Mouse (Mus musculus) lung, embryonic 16.5 days (tissue): Measurements from ENCODE around the gene Txnip. TPM values are rescaled to one million over a fixed set of nuclear protein-coding genes. Genes with fewer than 3 reads are reported as not detected.

Experiments
- ATAC-seq: fragments of 200-750 bp; cut with Nextera tagmentation; 2 replicates; pipeline ENCODE4 v1.8.0; 2017; ENCODE audit warnings: low read depth, mild to moderate bottlenecking, moderate library complexity
- H3K27ac ChIP-seq: fragments of 300-500 bp; sonication (generic); 2 replicates; pipeline ENCODE4 v1.5.1; 2014; ENCODE audit warnings: mild to moderate bottlenecking, control low read depth, low read length
- H3K27me3 ChIP-seq: fragments of 300-500 bp; sonication (generic); 2 replicates; pipeline ENCODE4 v1.6.1; 2014; ENCODE audit warnings: low read depth, low read length, mixed read lengths; ENCODE audit not compliant: control insufficient read depth, insufficient read depth
- H3K36me3 ChIP-seq: fragments of 300-500 bp; sonication (generic); 2 replicates; pipeline ENCODE4 v1.6.1; 2014; ENCODE audit warnings: low read length; ENCODE audit not compliant: control insufficient read depth, insufficient read depth
- H3K4me1 ChIP-seq: fragments of 300-500 bp; sonication (generic); replicated peaks from 2 replicates; pipeline ENCODE4 v1.6.1; 2014; ENCODE audit warnings: low read length, mixed read lengths; ENCODE audit not compliant: control insufficient read depth, insufficient read depth
- H3K4me2 ChIP-seq: fragments of 300-500 bp; sonication (generic); 2 replicates; pipeline ENCODE4 v1.6.1; 2014; ENCODE audit warnings: low read depth, low read length, control low read depth
- H3K4me3 ChIP-seq: fragments of 300-500 bp; sonication (generic); 2 replicates; pipeline ENCODE4 v1.5.1; 2014; ENCODE audit warnings: mild to moderate bottlenecking, low read length, control low read depth
- H3K9ac ChIP-seq: fragments of 300-500 bp; sonication (generic); 2 replicates; pipeline ENCODE4 v1.6.1; 2014; ENCODE audit warnings: low read length, control low read depth
- H3K9me3 ChIP-seq: fragments of 300-500 bp; sonication (generic); 2 replicates; pipeline ENCODE4 v1.6.1; 2016; ENCODE audit warnings: low read length; ENCODE audit not compliant: control insufficient read depth
- WGBS: fragments of 180-500 bp; shearing (Covaris S2); extraction: QIAGEN DNeasy Blood & Tissue Kit; methylation state at CpG from one replicate; pipeline ENCODE4 v1.1.7; 2014; 5-methylcytosine and 5-hydroxymethylcytosine counted together
- polyA plus RNA-seq: library from polyadenylated mRNA; unstranded; fragments of >200 nt; fragmentation: Nextera tagmentation; extraction: Ambion mirVana; gene quantifications from 2 replicates; pipeline ENCODE4 v1.2.1, GENCODE M21; 2015

The Txnip gene
- polyA plus RNA-seq, 1 experiment from 2014 or later = 184 TPM

- H3K4me1 ChIP-seq = peaks cover 42% of the 10 kb centered on the region
- H3K4me3 ChIP-seq = peak overlapping the region; percentile 88
- ATAC-seq = no peak
- no peaks in the 10 kb centered on the region for H3K9me3 ChIP-seq
- H3K27me3 ChIP-seq = no peaks in the 10 kb centered on the region
- peak overlapping the region; percentile 57 for H3K4me2 ChIP-seq
- 2% methylated on average over 22 of the region's 22 CpGs for WGBS
- H3K36me3 ChIP-seq = peaks cover 19% of the 10 kb centered on the region; the same call in 1 of the 2 replicates
- H3K27ac ChIP-seq = peak overlapping the region; percentile 91
- H3K9ac ChIP-seq = peak overlapping the region; percentile 71
These were observed 814 bp upstream of the Txnip start for GRCm38 (mm10) chr3:96556651-96557635.

- Histone ChIP-seq H3K9me3 (no peaks in the 10 kb centered on the region), H3K36me3 (peaks cover 19% of the 10 kb centered on the region; the same call in 1 of the 2 replicates), H3K27ac (peak overlapping the region; percentile 96), H3K9ac (peak overlapping the region; percentile 90), H3K4me1 (peaks cover 42% of the 10 kb centered on the region), H3K4me3 (peak overlapping the region; percentile 88), H3K27me3 (no peaks in the 10 kb centered on the region), H3K4me2 (peak overlapping the region; percentile 66)
- under 1% methylated on average over 17 of the region's 17 CpGs for WGBS
- ATAC-seq = no peak
These were observed 402 bp downstream of the Txnip start for GRCm38 (mm10) chr3:96558159-96558558.

- peak overlapping the region; percentile 66 for H3K4me2 ChIP-seq
- H3K27ac ChIP-seq = peak overlapping the region; percentile 96
- no peaks in the 10 kb centered on the region for H3K9me3 ChIP-seq
- H3K4me3 ChIP-seq = peak overlapping the region; percentile 88
- WGBS = 14% methylated on average over 10 of the region's 10 CpGs
- H3K36me3 ChIP-seq = peaks cover 19% of the 10 kb centered on the region; the same call in 1 of the 2 replicates
- peaks cover 42% of the 10 kb centered on the region for H3K4me1 ChIP-seq
- H3K9ac ChIP-seq = peak overlapping the region; percentile 90
- ATAC-seq = no peak
- no peaks in the 10 kb centered on the region for H3K27me3 ChIP-seq
These were observed 975 bp downstream of the Txnip start for GRCm38 (mm10) chr3:96558668-96559196.

- 62% methylated on average over 12 of the region's 12 CpGs for WGBS
These were observed 1.7 kb downstream of the Txnip start for GRCm38 (mm10) chr3:96559398-96559910.

GRCm38 (mm10) chr3:96559911-96560850 is 2.4 kb downstream of the Txnip start:
- Histone ChIP-seq H3K4me3 (peak overlapping the region; percentile 88), H3K4me2 (peak overlapping the region; percentile 66), H3K36me3 (peaks cover 19% of the 10 kb centered on the region; the same call in 1 of the 2 replicates), H3K4me1 (peaks cover 43% of the 10 kb centered on the region), H3K9me3 (no peaks in the 10 kb centered on the region), H3K27me3 (no peaks in the 10 kb centered on the region), H3K9ac (peak overlapping the region; percentile 90), H3K27ac (peak overlapping the region; percentile 68)
- 59% methylated on average over 23 of the region's 23 CpGs for WGBS
- no peak for ATAC-seq

More at GRCm38 (mm10) chr3:96559398-96559910, 1.7 kb downstream of the Txnip start:
- Histone ChIP-seq H3K36me3 (peaks cover 19% of the 10 kb centered on the region; the same call in 1 of the 2 replicates), H3K9me3 (no peaks in the 10 kb centered on the region), H3K27me3 (no peaks in the 10 kb centered on the region), H3K27ac (peak overlapping the region; percentile 50), H3K4me3 (peak overlapping the region; percentile 88), H3K9ac (peak overlapping the region; percentile 90), H3K4me2 (peak overlapping the region; percentile 66), H3K4me1 (peaks cover 46% of the 10 kb centered on the region)
- ATAC-seq = no peak

- peak overlapping the region; percentile 88 for H3K4me3 ChIP-seq
- H3K4me1 ChIP-seq = peaks cover 36% of the 10 kb centered on the region
- no peak for ATAC-seq
- H3K4me2 ChIP-seq = peak overlapping the region; percentile 66
- H3K9me3 ChIP-seq = no peaks in the 10 kb centered on the region
- H3K9ac ChIP-seq = peak overlapping the region; percentile 90
- peak overlapping the region; percentile 68 for H3K27ac ChIP-seq
- WGBS = 74% methylated on average over 9 of the region's 9 CpGs
- peaks cover 19% of the 10 kb centered on the region; the same call in 1 of the 2 replicates for H3K36me3 ChIP-seq
- no peaks in the 10 kb centered on the region for H3K27me3 ChIP-seq
These were observed 3.3 kb downstream of the Txnip start for GRCm38 (mm10) chr3:96560881-96561668.

GRCm38 (mm10) chr3:96561946-96562681 is 4.4 kb downstream of the Txnip start:
- H3K27ac ChIP-seq = peak overlapping the region; percentile 42
- H3K27me3 ChIP-seq = no peaks in the 10 kb centered on the region
- ATAC-seq = no peak
- H3K9ac ChIP-seq = peak overlapping the region; percentile 1; the same call in 1 of the 2 replicates
- H3K4me1 ChIP-seq = peaks cover 34% of the 10 kb centered on the region
- peak overlapping the region; percentile 66 for H3K4me2 ChIP-seq
- peaks cover 19% of the 10 kb centered on the region; the same call in 1 of the 2 replicates for H3K36me3 ChIP-seq
- 32% methylated on average over 10 of the region's 10 CpGs for WGBS
- peak overlapping the region; percentile 5; the same call in 1 of the 2 replicates for H3K4me3 ChIP-seq
- H3K9me3 ChIP-seq = no peaks in the 10 kb centered on the region
